Mouse (Mus musculus): ENCODE results near the gene Gpr88. TPM values are rescaled to one million over a fixed set of nuclear protein-coding genes. Genes with fewer than 3 reads are reported as not detected.

Gpr88 gene
- total and polyA plus RNA-seq, 3 experiments = not detected

DNA sequence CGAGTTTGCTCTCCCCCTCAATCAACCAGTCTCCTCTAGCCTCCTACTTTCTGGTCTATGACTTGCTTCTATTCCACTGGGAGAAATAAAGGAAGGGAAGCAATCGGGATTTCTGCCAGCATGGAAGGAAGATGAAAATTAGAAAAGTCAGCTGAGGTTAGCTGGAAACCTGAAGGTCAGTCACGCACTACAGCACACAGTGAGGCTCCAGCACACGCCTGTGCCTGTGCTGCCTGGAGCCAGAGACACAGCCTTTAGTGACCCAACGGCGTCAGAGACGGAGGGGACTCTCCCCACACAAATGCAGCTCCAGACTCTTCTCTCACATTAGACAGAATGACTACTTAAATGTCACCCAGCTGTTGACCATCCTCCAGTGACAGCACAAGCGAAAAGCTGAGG lies 42.6 kb downstream of the Gpr88 start:
- no peak overlapping the region for H3K9ac ChIP-seq (ENCODE audit: insufficient read depth, low read depth)
- H3K9me3 ChIP-seq (replicated peaks; ENCODE audit: low read length) = no peaks in the 10 kb centered on the region
- H3K4me3 ChIP-seq (replicated peaks in 1 of 3; ENCODE audit: low read depth in 2 of 3, low read length in 2 of 3, poor library complexity in 1 of 3) = no peak overlapping the region
- peak; percentile 51 for DNase-seq (ENCODE audit: extremely low read depth)
- H3K36me3 ChIP-seq (replicated peaks in 1 of 2; ENCODE audit: control insufficient read depth in 1 of 2, insufficient read depth in 1 of 2, low read length in 1 of 2) = no peaks in the 10 kb centered on the region
- H3K79me2 ChIP-seq (replicated peaks; ENCODE audit: control insufficient read depth, extremely low read depth, insufficient read depth, poor library complexity, severe bottlenecking) = no peaks in the 10 kb centered on the region
- H3K4me1 ChIP-seq (ENCODE audit: control insufficient read depth in 1 of 2, insufficient read depth in 2 of 2) = peaks cover 5 to 8% of the 10 kb centered on the region in 2 experiments; a peak in 3 of 4 replicates
- in situ Hi-C loops (cut with MboI; ENCODE audit: low pct_ligation_motif_present, low pct_unique_long_range_greater_than_20kb, low sequenced_read_pairs) (loop anchor here (25.0 kb wide), 1 partner anchor 148 kb away; no protein-coding TSS in a partner anchor), dilution Hi-C loops (cut with MboI; ENCODE audit: extremely low pct_ligation_motif_present, extremely low pct_unique_long_range_greater_than_20kb, low sequenced_read_pairs) (no loop called here)
- H3K27ac ChIP-seq (ENCODE audit: insufficient read depth, low read depth) = no peak overlapping the region
- H3K27me3 ChIP-seq (replicated peaks) = no peaks in the 10 kb centered on the region
- TF ChIP-seq RCOR1 (conservative IDR thresholded peaks at IDR 0.05; ENCODE audit: low read depth, low read length) (no peak), MAX (IDR thresholded peaks at IDR 0.05; ENCODE audit: low read length) (no peak), PAX5 (IDR thresholded peaks at IDR 0.05; ENCODE audit: low read length) (no peak), EP300 (IDR thresholded peaks at IDR 0.05; ENCODE audit: low read length) (no peak), MAFK (IDR thresholded peaks at IDR 0.05; ENCODE audit: insufficient replicate concordance, low read length) (0 out of 2 replicates have a peak, but pooled peaks have one; percentile 5), UBTF (IDR thresholded peaks at IDR 0.05; ENCODE audit: low read depth, low read length) (no peak), BHLHE40 (IDR thresholded peaks at IDR 0.05; ENCODE audit: low read depth, low read length) (peak; percentile 62), JUN (IDR thresholded peaks at IDR 0.05; ENCODE audit: insufficient read depth, low read depth, low read length) (no peak), NRF1 (IDR thresholded peaks at IDR 0.05; ENCODE audit: low read depth, low read length) (no peak), JUND (conservative IDR thresholded peaks at IDR 0.05; ENCODE audit: low read depth, low read length) (no peak), KAT2A (IDR thresholded peaks at IDR 0.05; ENCODE audit: insufficient replicate concordance, low read length) (no peak), ETS1 (conservative IDR thresholded peaks at IDR 0.05; ENCODE audit: low read depth, low read length) (peak; percentile 38), IRF4 (IDR thresholded peaks at IDR 0.05; ENCODE audit: low read depth, low read length) (peak; percentile 28; the same call in 1 of the 2 replicates), TCF12 (IDR thresholded peaks at IDR 0.05; ENCODE audit: low read depth, low read length) (no peak), POLR2AphosphoS2 (IDR thresholded peaks at IDR 0.05; ENCODE audit: low read depth, low read length) (no peak), CHD2 (IDR thresholded peaks at IDR 0.05; ENCODE audit: low read length) (no peak), NELFE (IDR thresholded peaks at IDR 0.05; ENCODE audit: low read depth, low read length) (no peak), USF2 (conservative IDR thresholded peaks at IDR 0.05; ENCODE audit: low read depth, low read length) (no peak), ELF1 (IDR thresholded peaks at IDR 0.05; ENCODE audit: low read depth, low read length) (no peak), TBP (conservative IDR thresholded peaks at IDR 0.05; ENCODE audit: low read depth, low read length) (no peak), POLR2A (IDR thresholded peaks at IDR 0.05; ENCODE audit: low read depth, low read length) (no peak), ZMIZ1 (IDR thresholded peaks at IDR 0.05; ENCODE audit: low read depth, low read length) (no peak), GABPA (IDR thresholded peaks at IDR 0.05; ENCODE audit: insufficient replicate concordance, low read depth, low read length) (no peak)
- H3K4me2 ChIP-seq (ENCODE audit: insufficient read depth, low read depth, poor library complexity, severe bottlenecking) = peak overlapping the region; percentile 16; the same call in 1 of the 2 replicates
